ENCODE assay signal across 12 mouse cellular contexts in the genomic region with DNA sequence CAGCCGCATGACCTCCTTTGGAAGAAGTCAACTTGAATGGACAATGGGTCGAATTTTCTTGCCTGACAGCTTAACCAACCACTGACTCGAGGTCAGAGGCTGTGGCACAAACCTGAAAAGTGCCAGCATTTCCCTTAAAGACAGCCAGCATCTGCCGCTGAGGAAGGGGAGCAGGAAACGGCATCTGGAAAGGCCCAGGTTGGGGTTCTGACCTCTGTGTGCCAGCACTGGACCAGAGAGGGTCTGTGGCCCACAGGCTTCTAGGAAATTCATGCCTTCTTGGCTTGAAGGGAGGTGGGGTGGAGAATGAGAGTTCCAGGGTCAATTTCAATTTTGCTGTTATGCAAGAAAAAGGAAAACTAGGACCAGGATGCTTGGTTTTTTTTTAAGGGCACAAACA.
DNase-seq lines count a peak whose midpoint lies in the region; ATAC-seq and TF ChIP-seq lines count a peak whose summit lies in the region.
"Had no signal": no experiment of that assay in that cellular context is flagged by ENCODE, and none has a peak within 500 bp of the region (broad histone marks: within the 10 kb centered on the region; RNA-seq: fewer than 3 reads in every experiment).

No protein-coding gene starts in this region.

- no peaks in the 10 kb centered on the region for H3K27me3 ChIP-seq in lung, embryonic 16.5 days (ENCODE audit: control insufficient read depth, insufficient read depth, low read depth, low read length)
- H3K27me3 ChIP-seq in embryonic facial prominence, embryonic 14.5 days (replicated peaks; ENCODE audit: control insufficient read depth, insufficient read depth, low read length) = no peaks in the 10 kb centered on the region
- no peaks in the 10 kb centered on the region for H3K27me3 ChIP-seq in limb, embryonic 10.5 days (ENCODE audit: low read depth, poor library complexity, severe bottlenecking)
- H3K27me3 ChIP-seq in neural tube, embryonic 12.5 days (replicated peaks) = no peaks in the 10 kb centered on the region

- H3K9me3 ChIP-seq in lung, embryonic 16.5 days (ENCODE audit: control insufficient read depth, low read length) = no peaks in the 10 kb centered on the region
- no peaks in the 10 kb centered on the region for H3K9me3 ChIP-seq in embryonic facial prominence, embryonic 14.5 days (ENCODE audit: control insufficient read depth, low read length)
- no peaks in the 10 kb centered on the region for H3K9me3 ChIP-seq in limb, embryonic 10.5 days (replicated peaks)
- no peaks in the 10 kb centered on the region for H3K9me3 ChIP-seq in neural tube, embryonic 12.5 days

- H3K4me2 ChIP-seq in lung, embryonic 16.5 days (ENCODE audit: low read depth, low read length) = no peak overlapping the region
- H3K4me2 ChIP-seq in embryonic facial prominence, embryonic 14.5 days (ENCODE audit: low read depth, low read length) = no peak overlapping the region
- H3K4me2 ChIP-seq in neural tube, embryonic 12.5 days (replicated peaks) = no peak overlapping the region

- H3K4me1 ChIP-seq in lung, embryonic 16.5 days (replicated peaks; ENCODE audit: control insufficient read depth, insufficient read depth, low read length) = peaks cover 56% of the 10 kb centered on the region
- no peaks in the 10 kb centered on the region for H3K4me1 ChIP-seq in lung, adult 2 months (ENCODE audit: control insufficient read depth, insufficient read depth, low read length)
- peaks cover 80% of the 10 kb centered on the region for H3K4me1 ChIP-seq in embryonic facial prominence, embryonic 14.5 days (ENCODE audit: control insufficient read depth, insufficient read depth, low read length)
- H3K4me1 ChIP-seq in limb, embryonic 10.5 days = peaks cover 96% of the 10 kb centered on the region
- peaks cover 93% of the 10 kb centered on the region for H3K4me1 ChIP-seq in neural tube, embryonic 12.5 days

- TF ChIP-seq POLR2A in lung, adult 2 months (IDR thresholded peaks at IDR 0.05; ENCODE audit: borderline replicate concordance, extremely low read depth, low read depth, low read length) = no peak

- no peaks in the 10 kb centered on the region for H3K36me3 ChIP-seq in lung, embryonic 16.5 days (ENCODE audit: control insufficient read depth, insufficient read depth, low read length)
- H3K36me3 ChIP-seq in embryonic facial prominence, embryonic 14.5 days (ENCODE audit: control insufficient read depth, insufficient read depth, low read length) = no peaks in the 10 kb centered on the region
- H3K36me3 ChIP-seq in limb, embryonic 10.5 days = peaks cover 8% of the 10 kb centered on the region
- H3K36me3 ChIP-seq in neural tube, embryonic 12.5 days = no peaks in the 10 kb centered on the region

- 44% methylated on average over 5 of the region's 5 CpGs for WGBS in lung, embryonic 16.5 days
- WGBS in lung, adult 2 months = 44% methylated on average over 5 of the region's 5 CpGs
- 25% methylated on average over 5 of the region's 5 CpGs for WGBS in embryonic facial prominence, embryonic 14.5 days
- 16% methylated on average over 5 of the region's 5 CpGs for WGBS in limb, embryonic 10.5 days
- 15% methylated on average over 5 of the region's 5 CpGs for WGBS in neural tube, embryonic 12.5 days

- H3K27ac ChIP-seq in lung, embryonic 16.5 days (ENCODE audit: low read length) = peak overlapping the region; percentile 84
- peak overlapping the region; percentile 80 for H3K27ac ChIP-seq in embryonic facial prominence, embryonic 14.5 days (replicated peaks; ENCODE audit: low read depth, low read length)
- peak overlapping the region; percentile 91 for H3K27ac ChIP-seq in limb, embryonic 10.5 days
- H3K27ac ChIP-seq in neural tube, embryonic 12.5 days = no peak overlapping the region; the same call in 1 of the 2 replicates

- DNase-seq in lung, adult 2 months = no peak
- no peak for DNase-seq in embryonic facial prominence, embryonic 14.5 days (ENCODE audit: low spot score)
- no peak for DNase-seq in limb, embryonic 10.5 days (ENCODE audit: low spot score)
- DNase-seq in kidney, adult 8-10 months = no peak
- DNase-seq in layer of hippocampus, postnatal 14 days (ENCODE audit: low spot score in 2 of 2) = no peak
- DNase-seq: cerebellum, adult 8-10 months; gastrocnemius, postnatal 36 days; thymus, postnatal 25 days had no signal

- TF ChIP-seq CTCF in lung, adult 2 months (IDR thresholded peaks at IDR 0.05; ENCODE audit: insufficient read depth, low read length) = no peak

- no peak for ATAC-seq in lung, embryonic 16.5 days (ENCODE audit: low read depth)
- ATAC-seq in embryonic facial prominence, embryonic 14.5 days (ENCODE audit: low read depth) = no peak
- ATAC-seq in neural tube, embryonic 12.5 days (ENCODE audit: low FRiP score, low read depth) = no peak
- ATAC-seq: inflammation-experienced regulatory T-cells, adult 6 months had no signal

- H3K9ac ChIP-seq in lung, embryonic 16.5 days (ENCODE audit: low read length) = no peak overlapping the region
- no peak overlapping the region for H3K9ac ChIP-seq in embryonic facial prominence, embryonic 14.5 days (ENCODE audit: low read depth, low read length)
- 0 out of 2 replicates have a peak overlapping the region, but pooled peaks have one; percentile 26 for H3K9ac ChIP-seq in neural tube, embryonic 12.5 days

- H3K4me3 ChIP-seq in lung, embryonic 16.5 days (ENCODE audit: low read length) = no peak overlapping the region
- no peak overlapping the region for H3K4me3 ChIP-seq in lung, adult 2 months (replicated peaks; ENCODE audit: extremely low read depth, low read depth, low read length)
- H3K4me3 ChIP-seq in embryonic facial prominence, embryonic 14.5 days (ENCODE audit: low read depth, low read length) = no peak overlapping the region
- no peak overlapping the region for H3K4me3 ChIP-seq in limb, embryonic 10.5 days
- H3K4me3 ChIP-seq in neural tube, embryonic 12.5 days = no peak overlapping the region
- H3K4me3 ChIP-seq: erythroblast, embryonic 14.5 days had no signal
